Mouse (Mus musculus) testis, postnatal 14 days (tissue): ENCODE measurements at regions not wholly inside any gene's neighbourhood (a gene's known extent, or its start where the extent isn't known, plus 50 kb on each side); places are given as distances from the start of the nearest gene placed in this dataset.

ENCODE experiments used
- DNase-seq: peaks from one replicate; pipeline ENCODE4 v3.0.0; 2021; ENCODE audit warnings: low spot score

DNA sequence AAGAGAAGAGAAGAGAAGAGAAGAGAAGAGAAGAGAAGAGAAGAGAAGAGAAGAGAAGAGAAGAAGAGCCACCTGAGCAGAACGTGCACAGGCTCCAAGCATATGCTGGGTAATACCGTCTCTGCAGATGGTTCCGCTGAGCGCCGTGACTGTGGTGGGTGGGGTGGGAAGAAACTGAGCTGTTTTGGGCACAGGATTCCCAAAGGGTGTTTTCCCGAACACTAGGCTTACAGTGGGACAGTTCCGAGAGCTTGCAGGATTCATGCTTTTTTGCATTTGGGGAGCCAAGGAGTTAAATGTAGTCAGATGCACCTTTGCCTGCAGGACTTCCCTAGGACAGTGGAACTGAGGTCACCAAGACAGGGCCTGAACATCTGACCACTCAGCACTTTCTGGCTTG lies 142.3 kb upstream of the Lrfn2 start:
- DNase-seq: no peak

DNA sequence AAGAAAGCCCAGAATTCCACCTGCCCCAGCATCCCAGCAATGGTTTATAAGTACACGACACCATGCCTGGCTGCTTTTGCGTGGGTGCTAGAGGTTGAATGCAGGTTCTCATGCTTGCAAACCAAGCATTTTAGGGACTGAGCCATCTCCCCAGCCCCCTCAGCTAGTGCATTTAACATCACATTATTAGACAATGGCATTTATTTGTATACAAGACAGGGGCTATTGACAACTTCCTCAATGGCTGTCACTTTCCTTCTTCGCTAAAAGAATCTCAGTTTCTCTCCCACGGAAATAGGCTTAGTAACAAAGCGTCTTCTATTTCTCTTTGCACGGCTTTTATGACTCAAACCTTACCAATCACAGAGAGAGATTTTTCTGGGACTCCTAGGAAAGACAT lies 141.7 kb upstream of the Lrfn2 start:
- no peak for DNase-seq

DNA sequence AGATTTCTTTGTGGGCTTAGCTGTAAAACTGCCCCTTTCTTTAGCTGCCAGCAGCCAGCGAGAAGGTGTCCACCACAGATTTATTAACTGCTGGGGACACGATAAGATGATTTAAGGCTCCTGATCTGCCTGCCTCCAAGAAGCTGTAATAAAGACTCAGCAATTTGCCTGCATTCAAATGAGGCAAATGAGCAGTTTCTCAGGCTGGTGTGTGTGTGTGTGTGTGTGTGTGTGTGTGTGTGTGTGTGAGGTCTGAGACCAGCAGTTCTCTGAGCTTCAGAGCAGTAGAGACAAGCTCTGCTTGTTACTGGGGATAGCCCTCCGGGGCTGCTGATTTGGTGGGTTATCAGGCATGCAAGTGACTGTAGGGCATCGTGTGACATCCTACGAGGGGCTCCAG lies 139.2 kb upstream of the Lrfn2 start:
- no peak for DNase-seq

DNA sequence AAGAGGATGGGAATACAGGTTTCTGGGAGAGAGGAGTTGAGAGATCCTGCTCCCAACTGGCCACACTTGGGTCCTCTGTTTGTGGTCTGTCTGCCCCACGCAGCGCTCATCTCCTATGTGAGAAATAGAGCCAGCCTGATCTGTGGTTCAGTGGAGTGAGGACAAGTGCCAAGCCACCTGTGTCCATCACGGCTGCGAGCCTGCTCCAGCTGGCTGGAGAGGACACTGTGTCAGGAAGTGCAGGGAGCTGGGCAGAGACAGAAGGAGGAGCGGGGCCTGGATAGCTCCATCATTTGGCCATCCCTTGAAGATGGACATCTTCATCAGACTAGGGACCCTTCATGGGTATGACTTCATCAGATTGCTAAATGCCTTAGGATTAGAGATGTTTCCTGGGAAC lies 136.4 kb upstream of the Lrfn2 start:
- no peak for DNase-seq

DNA sequence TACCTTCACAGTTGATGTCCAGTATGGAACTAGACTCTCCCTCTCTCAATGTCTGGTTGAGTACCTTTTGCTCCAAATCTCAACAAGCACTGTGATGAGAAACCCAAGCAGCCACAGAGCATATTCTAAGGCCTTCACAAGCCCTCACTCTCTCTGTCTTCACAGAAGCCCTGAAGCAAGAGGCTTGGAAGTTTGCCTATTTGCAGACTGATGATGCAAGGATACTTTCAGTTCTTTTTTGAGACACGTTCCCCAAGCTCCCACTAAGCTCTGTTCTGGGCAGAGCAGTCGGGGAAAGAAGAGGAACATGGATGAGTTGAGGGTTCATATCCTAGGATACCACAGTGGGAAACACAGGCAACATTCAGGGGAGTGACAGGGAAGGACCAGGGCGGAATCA lies 134.0 kb upstream of the Lrfn2 start:
- no peak for DNase-seq

DNA sequence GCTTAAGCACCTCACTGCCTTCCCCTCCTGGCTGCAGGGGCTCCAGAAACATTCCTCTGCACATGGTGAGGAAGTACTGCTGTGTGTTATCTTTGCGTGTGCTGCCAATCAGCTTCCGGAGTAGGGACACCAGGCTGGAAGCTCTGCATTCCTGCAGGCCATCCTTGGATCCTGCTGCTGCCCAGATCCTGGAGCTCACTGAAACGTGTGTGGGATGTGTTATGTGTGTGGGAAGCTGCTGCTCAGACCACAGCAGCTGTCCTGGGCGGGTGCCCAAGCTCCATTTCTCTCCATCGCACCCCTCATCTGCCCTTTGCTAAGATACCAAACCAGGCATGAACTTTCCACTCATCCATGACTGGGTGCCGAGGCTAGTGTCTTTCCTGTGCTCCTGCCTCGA lies 129.5 kb upstream of the Lrfn2 start:
- DNase-seq: no peak

DNA sequence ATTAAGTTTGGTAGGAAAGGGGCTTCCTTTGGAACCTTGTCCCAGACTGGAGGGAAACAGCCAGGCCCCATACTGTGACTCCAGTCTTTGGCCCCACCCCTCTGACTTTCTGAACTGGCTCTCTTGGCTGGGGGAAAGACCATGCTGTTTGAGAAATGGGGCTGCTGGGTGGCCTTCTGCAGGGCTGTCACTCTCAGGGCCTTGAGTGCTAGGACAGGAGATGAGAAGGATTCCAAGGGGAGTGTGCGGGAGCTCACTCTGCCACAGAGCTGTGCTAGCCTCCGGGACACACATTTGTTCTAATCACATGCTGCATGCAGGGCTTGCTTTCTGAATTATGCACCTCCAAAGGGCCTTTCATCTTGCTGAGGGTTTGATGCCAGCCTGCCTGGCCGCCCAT lies 124.3 kb upstream of the Lrfn2 start:
- no peak for DNase-seq

DNA sequence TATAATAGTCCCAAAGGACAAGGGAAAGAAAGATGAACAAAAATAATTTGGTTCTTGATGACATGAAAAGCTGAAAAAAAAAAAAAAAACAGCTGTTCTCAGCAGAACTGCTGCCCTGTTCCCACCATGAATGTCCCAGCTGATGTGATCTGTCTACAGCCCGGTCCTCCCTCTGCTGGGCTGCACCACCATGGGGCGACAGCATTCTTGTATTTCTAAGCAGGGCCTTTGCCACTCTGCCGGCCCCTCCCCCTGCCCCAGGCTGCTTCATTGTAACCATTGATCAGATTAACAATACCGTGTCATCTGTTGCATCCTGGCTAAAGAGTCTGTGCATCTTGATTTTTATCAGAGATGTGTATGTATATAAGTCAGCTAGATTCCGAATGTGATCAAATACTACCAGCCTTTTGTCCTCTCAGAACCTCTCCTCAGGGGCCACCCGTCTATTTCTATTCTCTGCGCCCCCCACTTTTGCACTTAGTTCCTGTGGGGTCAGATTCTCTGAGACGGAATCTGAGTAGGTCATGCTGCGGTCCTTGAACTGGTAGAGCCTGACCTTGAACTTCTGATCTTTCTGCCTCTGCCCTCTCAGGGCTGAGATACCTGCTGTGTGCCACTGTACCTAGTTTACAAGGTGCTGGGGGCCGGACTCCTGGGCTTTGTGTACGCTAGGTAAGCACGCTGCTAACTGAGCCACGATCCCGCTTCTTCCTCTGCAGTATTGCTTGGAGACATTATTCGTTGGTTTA lies 117.2 kb upstream of the Lrfn2 start:
- no peak for DNase-seq

DNA sequence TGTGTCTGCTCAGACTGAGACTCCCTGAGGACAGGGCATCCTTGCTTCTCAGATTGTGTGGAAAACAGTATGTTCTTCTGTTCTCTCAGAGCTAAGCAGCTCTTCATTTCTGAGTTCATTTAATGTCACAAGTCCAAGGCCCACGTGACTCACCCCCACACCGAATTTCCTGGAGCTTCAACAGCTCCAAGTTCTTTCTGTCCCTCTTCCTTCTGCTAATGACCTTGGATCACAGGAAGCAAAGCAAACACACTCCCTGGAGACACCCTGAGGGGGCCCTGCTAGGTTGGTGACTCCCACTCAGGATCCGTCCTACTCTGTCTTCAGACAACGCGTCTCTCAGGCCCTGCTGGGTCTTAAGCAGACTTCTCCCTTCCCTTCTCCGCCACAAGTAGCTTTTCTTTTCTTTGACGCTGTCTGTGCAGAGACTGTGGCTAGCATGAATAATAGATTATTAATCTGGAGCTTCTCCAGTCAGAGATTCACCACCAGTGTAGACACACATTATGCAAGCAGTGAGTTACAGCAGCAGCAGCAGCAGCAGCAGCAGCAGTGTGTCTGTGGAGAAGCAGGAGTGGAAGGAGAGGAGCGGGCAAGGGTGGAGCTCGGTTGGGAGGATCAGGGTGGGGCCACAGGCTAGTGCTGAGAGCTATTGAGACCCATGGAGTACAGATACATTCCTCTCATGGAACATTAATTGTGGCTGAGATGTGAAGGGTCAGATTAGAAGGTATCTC lies 115.4 kb upstream of the Lrfn2 start:
- peak; percentile 61 for DNase-seq

DNA sequence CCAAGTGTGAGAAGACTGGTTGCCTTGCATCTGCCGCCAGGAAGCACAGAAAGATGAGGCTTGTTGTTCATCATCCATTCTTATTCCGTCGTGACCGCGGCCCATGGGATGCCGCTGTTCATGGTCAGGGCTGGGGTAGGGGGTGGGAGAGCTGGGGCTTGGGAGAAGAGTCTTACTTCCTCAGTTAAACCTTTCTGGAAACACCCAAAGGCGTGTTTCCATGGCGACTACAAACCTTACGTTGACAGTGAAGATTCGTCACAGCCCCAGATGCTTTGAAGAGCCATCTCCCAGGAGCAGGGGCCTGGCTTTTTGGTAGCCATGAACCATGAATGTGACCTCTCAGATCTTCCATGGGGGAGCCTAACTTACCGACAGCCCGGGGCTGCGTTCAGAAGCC lies 114.6 kb upstream of the Lrfn2 start:
- DNase-seq: no peak

DNA sequence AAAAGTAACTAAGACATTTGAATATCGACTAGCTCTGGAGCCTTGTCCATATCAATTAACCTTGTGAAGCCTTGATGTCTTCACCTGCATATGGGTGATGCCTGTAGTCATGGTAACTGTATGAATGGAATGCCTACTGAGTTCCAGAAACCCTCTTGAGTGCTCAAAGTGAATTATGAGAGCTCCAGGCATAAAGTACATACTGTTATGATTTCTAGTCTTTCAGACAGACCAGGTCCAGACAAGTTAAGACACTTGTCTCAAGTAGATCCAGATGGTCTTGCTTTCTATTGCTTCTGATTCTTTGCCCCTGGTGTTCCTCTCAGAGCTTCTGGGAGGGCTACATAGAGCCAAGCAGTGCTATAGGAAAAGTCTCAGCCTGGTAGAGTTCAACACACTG lies 112.5 kb upstream of the Lrfn2 start:
- DNase-seq: no peak

DNA sequence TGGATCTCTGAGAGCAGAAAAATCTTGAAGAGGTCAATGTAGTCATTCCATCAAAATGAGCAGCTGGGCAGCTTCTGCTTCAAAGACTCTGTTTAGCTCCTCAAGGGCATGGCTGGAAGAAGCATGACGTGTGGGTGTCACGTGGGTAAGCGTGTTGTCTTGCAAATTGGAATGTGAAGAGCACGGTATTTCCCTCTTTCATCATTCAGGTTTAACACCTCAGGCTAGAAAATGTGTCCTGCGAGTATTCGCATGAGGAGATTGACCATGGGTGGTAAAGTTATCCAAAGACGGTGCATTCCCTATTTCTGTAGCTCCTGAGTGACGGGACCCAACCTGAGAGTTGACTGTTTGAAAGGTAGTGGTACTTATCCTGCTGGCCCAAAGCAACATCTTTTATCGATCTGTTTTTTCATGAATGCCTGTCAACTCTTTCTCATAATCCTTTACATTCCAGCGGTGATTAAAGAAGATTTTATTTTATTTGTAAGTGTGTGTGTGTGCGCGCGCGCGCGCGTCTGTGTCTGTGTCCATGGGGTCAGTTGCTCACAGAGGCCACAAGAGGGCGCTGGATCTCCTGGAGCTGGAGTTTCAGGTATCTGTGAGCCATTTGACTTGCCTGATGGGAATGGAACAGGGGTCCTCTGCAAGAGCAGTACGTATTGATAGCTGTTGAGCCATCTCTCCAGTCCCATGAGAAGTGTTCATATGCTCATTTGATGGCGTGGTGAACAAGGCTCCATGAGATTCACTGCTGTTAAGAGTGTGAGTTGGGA lies 109.9 kb upstream of the Lrfn2 start:
- DNase-seq: no peak

DNA sequence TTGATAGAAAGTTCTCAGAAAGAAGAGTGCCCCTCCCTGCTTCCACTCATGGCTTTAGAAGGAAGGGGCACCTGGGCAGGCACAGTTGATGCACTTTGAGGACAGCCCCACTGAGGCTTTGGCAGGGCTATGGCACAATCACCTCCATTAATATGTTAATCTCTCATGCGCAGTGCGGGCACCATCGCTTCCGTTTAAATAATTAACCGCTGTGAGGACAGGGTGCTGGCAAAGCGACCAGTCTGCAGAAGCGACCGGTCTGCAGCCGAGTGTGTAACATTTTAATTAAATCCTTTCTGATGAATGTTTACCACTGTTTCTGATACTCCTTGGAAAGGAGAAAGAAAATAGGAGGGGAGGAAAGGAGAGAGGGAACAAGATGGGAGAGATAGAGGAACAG lies 108.3 kb upstream of the Lrfn2 start:
- no peak for DNase-seq

DNA sequence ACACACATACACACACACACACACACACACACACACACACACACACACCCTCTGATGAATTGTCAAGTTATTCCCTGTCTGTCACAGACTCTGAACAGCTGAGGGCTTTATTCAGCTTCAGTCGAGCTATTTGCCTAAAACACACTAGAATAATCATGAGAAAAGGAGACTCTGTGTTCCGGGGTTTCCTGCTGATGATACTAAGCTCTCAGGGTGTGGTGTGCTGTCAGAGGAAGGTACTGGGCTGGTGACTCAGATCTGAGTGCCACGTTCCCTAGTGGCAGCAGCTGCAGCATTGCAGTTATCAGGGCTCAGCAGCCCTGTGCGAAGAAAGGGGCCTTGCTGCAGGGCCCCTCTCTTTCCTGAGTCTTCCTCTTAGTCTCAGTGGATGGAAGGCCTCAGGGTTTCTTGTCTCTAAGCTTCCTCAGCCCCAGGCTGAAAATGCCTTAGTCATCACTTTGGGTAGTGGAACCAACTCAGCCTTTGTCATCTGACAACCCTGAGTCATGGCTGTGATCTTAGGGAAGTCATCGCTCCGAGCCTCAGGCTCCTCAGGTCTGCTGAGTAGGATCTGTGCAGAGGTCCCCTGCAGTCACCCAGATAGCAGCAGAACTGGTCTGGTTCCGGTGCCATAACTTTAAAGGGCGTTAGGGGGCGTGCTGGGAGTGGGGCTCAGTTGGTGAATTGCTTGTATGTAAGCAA lies 106.8 kb upstream of the Lrfn2 start:
- no peak for DNase-seq

DNA sequence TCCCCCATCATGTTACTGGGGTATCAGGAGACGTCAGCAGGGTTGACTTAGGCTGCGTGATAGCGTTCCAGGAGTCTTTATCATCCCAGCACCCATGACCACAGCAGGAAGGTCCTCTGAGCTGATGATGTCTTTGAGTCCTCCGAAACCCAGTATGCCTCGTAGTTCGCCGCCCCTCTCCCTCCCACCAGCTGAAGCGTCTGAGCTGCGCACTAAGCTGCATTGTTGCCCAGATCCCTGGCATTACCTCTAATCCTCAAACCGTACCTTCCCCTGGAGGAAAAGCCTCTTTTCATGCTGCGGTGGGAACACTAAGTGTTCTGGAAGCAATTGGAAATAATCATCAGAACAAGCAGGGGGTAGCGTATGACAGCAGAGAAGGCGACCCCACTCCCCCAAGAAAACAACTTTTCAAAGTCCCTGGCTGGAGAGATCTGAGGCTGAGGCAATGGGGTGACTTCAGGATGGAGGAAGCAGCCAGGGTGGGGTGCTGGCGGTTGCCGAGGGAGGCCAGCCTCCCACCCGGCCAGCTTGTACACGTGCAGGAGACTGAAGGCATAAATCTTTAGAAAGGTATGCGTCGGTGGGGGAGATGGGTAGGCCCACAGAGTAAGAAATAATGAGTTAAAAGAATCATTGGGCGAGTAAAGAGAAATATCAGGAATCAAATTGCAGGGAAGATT lies 93.7 kb upstream of the Lrfn2 start:
- no peak for DNase-seq

DNA sequence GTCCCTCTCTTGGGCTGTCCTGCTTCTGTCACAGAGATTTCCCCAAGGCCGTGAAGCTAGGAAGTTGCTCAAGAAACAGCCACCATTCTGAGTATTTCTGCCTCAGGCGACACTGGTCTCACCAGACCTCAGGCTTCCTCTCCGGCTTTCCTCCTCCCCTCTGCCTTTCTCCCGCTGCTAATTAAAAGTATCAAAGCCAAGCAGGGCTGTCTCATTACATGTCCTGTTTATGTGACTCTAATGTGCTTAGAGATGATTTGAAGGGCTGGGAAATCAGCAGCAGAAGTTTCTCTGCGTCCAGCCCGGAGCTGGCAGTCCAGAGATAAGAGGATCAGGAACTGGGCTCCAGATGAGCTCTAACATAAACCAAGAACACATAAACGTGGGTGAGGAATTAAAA lies 84.3 kb upstream of the Lrfn2 start:
- no peak for DNase-seq

DNA sequence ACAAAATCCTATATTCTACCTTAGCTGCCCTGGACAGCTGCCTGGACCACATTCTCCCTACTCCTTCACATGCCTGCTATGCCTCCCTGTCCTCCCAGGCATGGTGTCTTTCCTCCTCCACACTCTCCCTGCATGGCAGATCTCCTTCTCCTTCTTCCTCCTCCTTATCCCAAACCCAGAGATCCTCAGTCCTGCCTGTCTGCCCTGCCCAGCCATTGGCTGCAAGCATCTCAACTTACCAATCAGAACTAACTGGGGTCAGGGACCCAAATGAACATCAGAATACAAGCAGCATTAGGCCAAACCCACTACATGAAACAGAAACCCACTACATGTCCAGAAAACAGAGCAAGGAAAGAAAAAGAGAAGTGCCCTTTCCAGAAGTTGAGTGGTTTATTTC lies 81.3 kb upstream of the Lrfn2 start:
- DNase-seq: no peak

DNA sequence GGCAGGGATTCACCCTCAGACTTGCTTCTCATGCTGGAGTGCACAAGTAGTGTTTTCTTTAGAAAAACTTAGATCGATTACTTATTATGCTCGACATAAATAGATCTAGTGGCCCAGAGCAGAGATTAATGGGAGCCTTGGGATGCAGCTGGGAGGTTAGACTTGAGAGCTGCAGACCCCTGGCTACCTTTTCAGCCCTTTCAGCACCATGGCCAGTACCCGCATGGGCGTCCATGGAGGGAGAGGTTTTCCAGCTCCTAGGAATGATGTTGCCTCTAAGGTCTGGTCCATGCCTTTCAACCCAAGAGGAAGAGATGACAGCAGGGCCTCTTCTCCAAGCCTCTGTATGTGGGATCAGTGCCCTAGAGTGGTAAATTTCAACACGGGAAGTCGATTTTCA lies 73.3 kb upstream of the Lrfn2 start:
- no peak for DNase-seq

DNA sequence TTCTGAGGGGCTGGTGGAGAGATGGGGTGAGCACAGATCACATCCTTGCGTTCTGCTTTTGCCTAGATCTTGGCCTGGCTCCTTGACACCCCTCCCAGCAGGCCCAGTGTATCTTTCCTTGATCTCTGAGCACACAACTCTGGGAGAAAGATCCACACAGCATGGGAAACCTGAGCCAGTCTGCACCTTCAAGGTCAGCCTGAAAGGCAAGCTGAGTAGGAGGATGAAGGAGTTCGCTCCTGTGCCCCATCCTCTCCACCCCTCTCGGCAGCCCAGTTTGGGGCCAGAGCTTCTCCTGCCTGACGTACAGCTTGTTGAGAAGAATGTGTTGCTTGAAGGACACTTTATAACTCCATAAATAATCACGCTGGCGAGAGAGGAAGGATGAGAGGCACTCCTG lies 61.7 kb upstream of the Lrfn2 start:
- no peak for DNase-seq

DNA sequence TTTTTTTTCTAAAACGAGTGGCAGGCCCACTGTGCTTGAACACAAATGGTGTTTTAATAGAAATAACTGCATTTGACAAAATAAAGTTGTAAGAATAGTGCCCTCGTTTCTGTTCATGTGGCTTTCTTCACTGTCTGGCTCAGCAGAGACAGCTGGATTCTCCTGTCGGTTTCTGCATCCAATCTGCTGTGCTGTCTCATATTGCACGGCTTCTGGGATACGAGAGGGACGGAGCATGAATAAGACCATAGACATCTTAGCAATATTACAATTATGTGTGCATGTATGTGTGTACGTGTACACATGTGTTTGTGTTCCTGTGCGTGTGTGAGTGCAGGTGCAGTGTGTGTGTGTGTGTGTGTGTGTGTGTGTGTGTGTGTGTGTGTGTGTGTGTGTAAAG lies 54.7 kb upstream of the Lrfn2 start:
- DNase-seq: no peak

DNA sequence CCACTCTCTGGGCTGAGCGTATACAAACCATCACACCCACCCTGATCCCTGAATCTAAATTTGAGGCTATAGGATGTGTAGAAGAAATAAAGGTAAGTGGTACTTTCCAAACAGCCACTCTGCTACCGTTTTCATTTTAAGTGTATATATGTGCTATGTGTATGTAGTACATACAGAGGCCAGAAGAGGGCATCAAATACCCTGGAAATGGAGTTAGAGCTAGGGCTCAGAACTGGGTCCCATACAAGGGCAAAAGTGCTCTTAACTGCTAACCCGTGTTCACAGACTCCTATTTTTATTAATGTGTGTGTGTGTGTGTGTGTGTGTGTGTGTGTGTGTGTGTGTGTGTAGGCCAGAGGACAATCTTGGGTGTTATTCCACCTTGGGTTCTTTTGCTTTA lies 51.6 kb upstream of the Lrfn2 start:
- no peak for DNase-seq

DNA sequence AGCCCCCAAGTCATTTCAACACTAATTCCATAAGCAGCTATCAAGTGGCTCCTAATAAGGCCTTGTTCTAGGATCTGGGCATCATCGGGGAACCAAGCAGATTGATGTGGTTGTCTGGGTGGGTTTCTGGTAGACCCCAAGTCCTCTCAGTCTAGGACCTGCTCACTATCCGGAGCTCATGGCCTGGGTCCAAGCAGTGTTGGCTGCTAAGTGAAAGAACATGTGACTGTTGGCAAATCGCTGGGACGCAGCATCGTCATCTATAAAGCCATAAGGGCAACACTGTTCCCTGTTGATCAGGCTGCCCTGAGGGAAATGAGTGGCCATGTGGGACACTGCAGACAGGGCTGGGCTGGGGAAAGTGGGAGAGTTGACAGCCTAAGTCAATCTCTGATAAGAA lies 50.2 kb upstream of the Lrfn2 start:
- DNase-seq: no peak
